Mouse (Mus musculus) gastrocnemius, postnatal 10 days (tissue): Measurements from ENCODE around the gene Slc22a20. TPM values are rescaled to one million over a fixed set of nuclear protein-coding genes. Genes with fewer than 3 reads are reported as not detected.

ENCODE experiments used
- DNase-seq: peaks from one replicate; pipeline ENCODE4 v3.0.0; 2021; ENCODE audit warnings: mixed read lengths
- total RNA-seq, 2 experiments: library from RNA; stranded (reverse); gene quantifications; 2 replicates each; pipeline ENCODE4 v1.2.3; 2021

Slc22a20 gene
- total RNA-seq, 2 experiments from 2014 or later: not detected

GRCm38 (mm10) chr19:5989585-5989984, 3.6 kb upstream of the Slc22a20 start:
- no peak for DNase-seq

GRCm38 (mm10) chr19:5988815-5989452, 3.0 kb upstream of the Slc22a20 start:
- peak; percentile 55 for DNase-seq

- DNase-seq: no peak
Measured at GRCm38 (mm10) chr19:5988027-5988814, 2.3 kb upstream of the Slc22a20 start.

GRCm38 (mm10) chr19:5980477-5980876, 5.5 kb downstream of the Slc22a20 start:
- no peak for DNase-seq

- DNase-seq: no peak
Measured at GRCm38 (mm10) chr19:5977717-5978116, 8.2 kb downstream of the Slc22a20 start.

- no peak for DNase-seq
Measured at GRCm38 (mm10) chr19:5975676-5976075, 10.3 kb downstream of the Slc22a20 start.

GRCm38 (mm10) chr19:5975112-5975511, 10.8 kb downstream of the Slc22a20 start:
- DNase-seq: no peak

- no peak for DNase-seq
Measured at GRCm38 (mm10) chr19:5967664-5968063, 18.3 kb downstream of the Slc22a20 start.

- DNase-seq: no peak
Measured at GRCm38 (mm10) chr19:5966786-5967185, 19.2 kb downstream of the Slc22a20 start.

- no peak for DNase-seq
Measured at GRCm38 (mm10) chr19:5965910-5966309, 20.0 kb downstream of the Slc22a20 start.

GRCm38 (mm10) chr19:5965280-5965679, 20.7 kb downstream of the Slc22a20 start:
- DNase-seq: peak; percentile 78

GRCm38 (mm10) chr19:5964804-5965203, 21.1 kb downstream of the Slc22a20 start:
- no peak for DNase-seq

GRCm38 (mm10) chr19:5963883-5964562, 21.9 kb downstream of the Slc22a20 start, which contains the start of gene Pola2:
Gene Pola2 (minus strand): TSS chr19:5964202.
- peak; percentile 88 for DNase-seq

GRCm38 (mm10) chr19:5962651-5963050, 23.3 kb downstream of the Slc22a20 start:
- DNase-seq: no peak

GRCm38 (mm10) chr19:5957371-5957770, 28.6 kb downstream of the Slc22a20 start:
- DNase-seq: no peak

GRCm38 (mm10) chr19:5956685-5957084, 29.3 kb downstream of the Slc22a20 start:
- DNase-seq: peak; percentile 82

- no peak for DNase-seq
Measured at GRCm38 (mm10) chr19:5955704-5956670, 30.0 kb downstream of the Slc22a20 start.

- DNase-seq: no peak
Measured at GRCm38 (mm10) chr19:5954936-5955335, 31.0 kb downstream of the Slc22a20 start.

- no peak for DNase-seq
Measured at GRCm38 (mm10) chr19:5954031-5954710, 31.8 kb downstream of the Slc22a20 start.

- DNase-seq: no peak
Measured at GRCm38 (mm10) chr19:5953201-5953770, 32.7 kb downstream of the Slc22a20 start.
